ENCODE assay signal across 8 mouse cellular contexts in genomic region chr9:65347112-65347850, GRCm38 (mm10). TPM values are rescaled to one million over a fixed set of nuclear protein-coding genes. Genes with fewer than 3 reads are reported as not detected.
DNase-seq lines count a peak whose midpoint lies in the region; ATAC-seq and TF ChIP-seq lines count a peak whose summit lies in the region.

No protein-coding gene starts in this region.

- 51% methylated on average over 8 of the region's 8 CpGs for WGBS in forebrain, embryonic 10.5 days
- WGBS in limb, embryonic 14.5 days, result 47% methylated on average over 8 of the region's 8 CpGs
- WGBS in stomach, embryonic 16.5 days, result 39% methylated on average over 8 of the region's 8 CpGs

- no peaks in the 10 kb centered on the region for H3K36me3 ChIP-seq in testis, adult 2 months (ENCODE audit: control insufficient read depth, insufficient read depth, low read length)
- H3K36me3 ChIP-seq in forebrain, embryonic 10.5 days (replicated peaks), result no peaks in the 10 kb centered on the region
- no peaks in the 10 kb centered on the region for H3K36me3 ChIP-seq in limb, embryonic 14.5 days (ENCODE audit: control insufficient read depth, insufficient read depth, low read length)
- H3K36me3 ChIP-seq in stomach, embryonic 16.5 days (ENCODE audit: control insufficient read depth, insufficient read depth, low read length), result no peaks in the 10 kb centered on the region

- TF ChIP-seq POLR2A in testis, adult 2 months (IDR thresholded peaks at IDR 0.05; ENCODE audit: control insufficient read depth, low read depth, low read length), result no peak
- TF ChIP-seq POLR2A in limb, embryonic 14.5 days (IDR thresholded peaks at IDR 0.05; ENCODE audit: borderline replicate concordance, extremely low read depth, insufficient read depth, insufficient read length), result no peak

- H3K9ac ChIP-seq in limb, embryonic 14.5 days (ENCODE audit: low read depth, low read length, severe bottlenecking), result peak overlapping the region; percentile 95
- H3K9ac ChIP-seq in stomach, embryonic 16.5 days (ENCODE audit: low read length), result peak overlapping the region; percentile 97

- peak overlapping the region; percentile 61 for H3K4me2 ChIP-seq in limb, embryonic 14.5 days (replicated peaks; ENCODE audit: low read depth, low read length, severe bottlenecking)
- H3K4me2 ChIP-seq in stomach, embryonic 16.5 days (ENCODE audit: low read depth, low read length), result peak overlapping the region; percentile 93

- H3K4me3 ChIP-seq in testis, adult 2 months (ENCODE audit: control insufficient read depth, low read depth, low read length), result peak overlapping the region; percentile 91
- H3K4me3 ChIP-seq in forebrain, embryonic 10.5 days, result peak overlapping the region; percentile 100
- H3K4me3 ChIP-seq in limb, embryonic 14.5 days (replicated peaks; ENCODE audit: low read length), result peak overlapping the region; percentile 97
- peak overlapping the region; percentile 99 for H3K4me3 ChIP-seq in stomach, embryonic 16.5 days (replicated peaks; ENCODE audit: low read length)

- no peak for ATAC-seq in limb, embryonic 14.5 days (ENCODE audit: low FRiP score, low read depth)
- ATAC-seq in stomach, embryonic 16.5 days (ENCODE audit: insufficient read depth, low FRiP score), result no peak

- DNase-seq in testis, postnatal 14 days (ENCODE audit: low spot score), result no peak
- no peak for DNase-seq in forebrain, embryonic 10.5 days (ENCODE audit: extremely low spot score, low spot score)
- DNase-seq in limb, embryonic 14.5 days (ENCODE audit: low spot score), result no peak
- DNase-seq in layer of hippocampus, postnatal 14 days (ENCODE audit: low spot score in 2 of 2), result no peak
- no peak for DNase-seq in kidney, adult 8-10 months
- no peak for DNase-seq in urinary bladder, postnatal 36 days (ENCODE audit: low spot score in 2 of 2)

- H3K27me3 ChIP-seq in testis, adult 2 months (ENCODE audit: control insufficient read depth, insufficient read depth, low read length), result no peaks in the 10 kb centered on the region
- no peaks in the 10 kb centered on the region for H3K27me3 ChIP-seq in forebrain, embryonic 10.5 days (ENCODE audit: poor library complexity, severe bottlenecking)
- no peaks in the 10 kb centered on the region for H3K27me3 ChIP-seq in limb, embryonic 14.5 days (ENCODE audit: control insufficient read depth, insufficient read depth, low read length)
- no peaks in the 10 kb centered on the region for H3K27me3 ChIP-seq in stomach, embryonic 16.5 days (ENCODE audit: control insufficient read depth, insufficient read depth, low read length)

- peak overlapping the region; percentile 79 for H3K27ac ChIP-seq in testis, adult 2 months (ENCODE audit: control insufficient read depth, insufficient read depth, low read depth, low read length)
- H3K27ac ChIP-seq in forebrain, embryonic 10.5 days, result peak overlapping the region; percentile 94
- peak overlapping the region; percentile 92; the same call in 1 of the 2 replicates for H3K27ac ChIP-seq in limb, embryonic 14.5 days (replicated peaks; ENCODE audit: low read depth, low read length)
- peak overlapping the region; percentile 97 for H3K27ac ChIP-seq in stomach, embryonic 16.5 days (ENCODE audit: low read length)

- TF ChIP-seq CTCF in testis, adult 2 months (IDR thresholded peaks at IDR 0.05; ENCODE audit: control insufficient read depth, insufficient read depth, insufficient replicate concordance, low read depth, low read length), result no peak

- H3K4me1 ChIP-seq in testis, adult 2 months (ENCODE audit: control insufficient read depth, insufficient read depth, low read length), result peaks cover 7% of the 10 kb centered on the region
- peaks cover 19% of the 10 kb centered on the region for H3K4me1 ChIP-seq in forebrain, embryonic 10.5 days
- peaks cover 8% of the 10 kb centered on the region for H3K4me1 ChIP-seq in limb, embryonic 14.5 days (ENCODE audit: control insufficient read depth, insufficient read depth, low read length)
- peaks cover 11% of the 10 kb centered on the region for H3K4me1 ChIP-seq in stomach, embryonic 16.5 days (ENCODE audit: control insufficient read depth, insufficient read depth, low read length)

- H3K9me3 ChIP-seq in forebrain, embryonic 10.5 days, result peaks cover 8% of the 10 kb centered on the region
- no peaks in the 10 kb centered on the region for H3K9me3 ChIP-seq in limb, embryonic 14.5 days (ENCODE audit: control insufficient read depth, low read length)
- 0 out of 2 replicates have a peak, but pooled peaks cover 5% of the 10 kb centered on the region for H3K9me3 ChIP-seq in stomach, embryonic 16.5 days (replicated peaks; ENCODE audit: control insufficient read depth, low read length)

RNA-seq across cellular contexts. Expression of gene Pdcd7, which starts 1.4 kb away (rescaled TPM):
- polyA plus RNA-seq in testis, adult 2 months (2012; rRNA removed), result 10.4 and 10.9 TPM in 2 replicates
- polyA plus RNA-seq in forebrain, embryonic 10.5 days (2016; fragmentation: Nextera tagmentation; extraction: Ambion mirVana), result 8.2 and 9.3 TPM in 2 replicates
- 16.2 and 18.0 TPM in 2 replicates for polyA plus RNA-seq in limb, embryonic 14.5 days (2012; rRNA removed)
- polyA plus RNA-seq in limb, embryonic 14.5 days (2014; fragmentation: Nextera tagmentation; extraction: Ambion mirVana), result 15.7 and 17.5 TPM in 2 replicates
- 3.4 and 3.6 TPM in 2 replicates for polyA plus RNA-seq in stomach, embryonic 16.5 days (2015; fragmentation: Nextera tagmentation; extraction: Ambion mirVana)
- 10 to 100 TPM; 22.4 to 27.2 TPM for total RNA-seq in layer of hippocampus, postnatal 14 days (2021)

RNA-seq across cellular contexts. Expression of gene Ubap1l, which starts 13.6 kb away (rescaled TPM):
- 0.77 and 1.3 TPM in 2 replicates for polyA plus RNA-seq in testis, adult 2 months (2012; rRNA removed)
- 0.42 and 0.65 TPM in 2 replicates for polyA plus RNA-seq in forebrain, embryonic 10.5 days (2016; fragmentation: Nextera tagmentation; extraction: Ambion mirVana)
- 0.51 and 0.62 TPM in 2 replicates for polyA plus RNA-seq in limb, embryonic 14.5 days (2012; rRNA removed)
- polyA plus RNA-seq in limb, embryonic 14.5 days (2014; fragmentation: Nextera tagmentation; extraction: Ambion mirVana), result 0.21 TPM in 1 of 2 replicates, not detected in the other
- 0.40 TPM in 1 of 2 replicates, not detected in the other for polyA plus RNA-seq in stomach, embryonic 16.5 days (2015; fragmentation: Nextera tagmentation; extraction: Ambion mirVana)
- 1 to 10 TPM; 3.8 to 6.5 TPM for total RNA-seq in layer of hippocampus, postnatal 14 days (2021)

RNA-seq across cellular contexts. Expression of gene Kbtbd13, which starts 44.2 kb away (rescaled TPM):
- polyA plus RNA-seq in testis, adult 2 months (2012; rRNA removed), result 0.18 and 0.23 TPM in 2 replicates
- 0.66 and 0.85 TPM in 2 replicates for polyA plus RNA-seq in forebrain, embryonic 10.5 days (2016; fragmentation: Nextera tagmentation; extraction: Ambion mirVana)
- 1.3 and 1.7 TPM in 2 replicates for polyA plus RNA-seq in limb, embryonic 14.5 days (2012; rRNA removed)
- 1.3 and 1.5 TPM in 2 replicates for polyA plus RNA-seq in limb, embryonic 14.5 days (2014; fragmentation: Nextera tagmentation; extraction: Ambion mirVana)
- 0.97 and 1.3 TPM in 2 replicates for polyA plus RNA-seq in stomach, embryonic 16.5 days (2015; fragmentation: Nextera tagmentation; extraction: Ambion mirVana)
- under 1 TPM; 0.21 to 0.25 TPM for total RNA-seq in layer of hippocampus, postnatal 14 days (2021)

RNA-seq across cellular contexts. Expression of gene Rasl12, which starts 51.0 kb away (rescaled TPM):
- 5.5 and 6.6 TPM in 2 replicates for polyA plus RNA-seq in testis, adult 2 months (2012; rRNA removed)
- 6.3 and 7.2 TPM in 2 replicates for polyA plus RNA-seq in forebrain, embryonic 10.5 days (2016; fragmentation: Nextera tagmentation; extraction: Ambion mirVana)
- 9.1 and 10.9 TPM in 2 replicates for polyA plus RNA-seq in limb, embryonic 14.5 days (2012; rRNA removed)
- 9.6 and 9.9 TPM in 2 replicates for polyA plus RNA-seq in limb, embryonic 14.5 days (2014; fragmentation: Nextera tagmentation; extraction: Ambion mirVana)
- polyA plus RNA-seq in stomach, embryonic 16.5 days (2015; fragmentation: Nextera tagmentation; extraction: Ambion mirVana), result 7.6 TPM in 2 replicates
- total RNA-seq in layer of hippocampus, postnatal 14 days (2021), result 1 to 10 TPM; 3.6 to 4.8 TPM

RNA-seq across cellular contexts. Expression of gene Clpx, which starts 53.2 kb away (rescaled TPM):
- 45.4 and 50.4 TPM in 2 replicates for polyA plus RNA-seq in testis, adult 2 months (2012; rRNA removed)
- polyA plus RNA-seq in forebrain, embryonic 10.5 days (2016; fragmentation: Nextera tagmentation; extraction: Ambion mirVana), result 42.6 and 46.7 TPM in 2 replicates
- polyA plus RNA-seq in limb, embryonic 14.5 days (2012; rRNA removed), result 19.6 and 23.8 TPM in 2 replicates
- polyA plus RNA-seq in limb, embryonic 14.5 days (2014; fragmentation: Nextera tagmentation; extraction: Ambion mirVana), result 52.7 and 55.6 TPM in 2 replicates
- polyA plus RNA-seq in stomach, embryonic 16.5 days (2015; fragmentation: Nextera tagmentation; extraction: Ambion mirVana), result 53.9 and 54.8 TPM in 2 replicates
- total RNA-seq in layer of hippocampus, postnatal 14 days (2021), result 10 to 100 TPM; 30.4 to 30.8 TPM
